2 mouse cellular contexts compared by ENCODE assay signal in the genomic region with DNA sequence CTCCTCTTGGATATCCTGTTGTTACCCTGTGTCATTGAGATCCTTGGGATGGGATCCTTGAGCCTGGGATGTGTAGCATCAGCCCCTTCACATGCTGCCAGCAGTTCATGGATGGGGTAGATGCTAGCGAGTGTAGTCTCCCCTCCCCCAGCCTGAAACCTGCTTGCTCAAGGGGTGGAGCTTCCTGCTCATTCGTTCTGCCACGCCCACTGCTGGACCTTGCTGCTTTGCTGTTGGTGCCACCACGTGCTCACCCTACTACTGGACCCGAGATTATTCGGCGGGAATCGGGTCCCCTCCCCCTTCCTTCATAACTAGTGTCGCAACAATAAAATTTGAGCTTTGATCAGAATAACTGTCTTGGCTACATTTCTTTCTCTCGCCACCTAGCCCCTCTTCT. TPM values are rescaled to one million over a fixed set of nuclear protein-coding genes. Genes with fewer than 3 reads are reported as not detected.
"Had no signal": no experiment of that assay in that cellular context is flagged by ENCODE, and none has a peak within 500 bp of the region (broad histone marks: within the 10 kb centered on the region; RNA-seq: fewer than 3 reads in every experiment).

No protein-coding gene starts in this region.

RNA-seq across cellular contexts. Expression of gene Cdkn3, which starts 6.0 kb away (rescaled TPM):
- total RNA-seq: gastrocnemius, adult 18-20 months; gastrocnemius, adult 8-10 months had no signal
